Mouse (Mus musculus) fat pad, adult 2 months (tissue): ENCODE results near the gene Slc44a4.
"Not testable (repeated sequence)": the region's sequence is repeated elsewhere in the genome, so short reads cannot be mapped to it uniquely, and the experiment has no call there.

Source experiments
- DNase-seq: peaks from one replicate; pipeline ENCODE4 v3.0.0-alpha.2; 2011; ENCODE audit warnings: low read depth, low spot score; ENCODE audit errors: extremely low read depth

The Slc44a4 gene

DNA sequence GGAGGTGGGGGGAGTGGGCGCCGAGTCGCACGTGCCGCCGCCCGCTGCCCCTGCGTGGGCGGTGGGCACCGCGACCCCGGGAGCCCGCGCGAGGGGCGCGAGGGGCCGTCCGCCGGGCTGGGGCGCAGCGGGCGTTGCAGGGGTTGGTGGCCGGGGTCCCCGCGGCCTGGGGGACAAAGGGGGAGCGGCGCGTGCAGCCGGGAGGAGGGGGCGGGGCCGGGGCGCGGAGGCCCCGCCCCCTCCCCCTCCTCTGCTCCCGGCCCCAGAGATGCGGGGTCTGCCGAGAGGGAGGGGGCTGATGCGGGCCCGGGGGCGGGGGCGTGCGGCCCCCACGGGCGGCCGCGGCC lies 15.6 kb upstream of the Slc44a4 start:
- DNase-seq = no peak

DNA sequence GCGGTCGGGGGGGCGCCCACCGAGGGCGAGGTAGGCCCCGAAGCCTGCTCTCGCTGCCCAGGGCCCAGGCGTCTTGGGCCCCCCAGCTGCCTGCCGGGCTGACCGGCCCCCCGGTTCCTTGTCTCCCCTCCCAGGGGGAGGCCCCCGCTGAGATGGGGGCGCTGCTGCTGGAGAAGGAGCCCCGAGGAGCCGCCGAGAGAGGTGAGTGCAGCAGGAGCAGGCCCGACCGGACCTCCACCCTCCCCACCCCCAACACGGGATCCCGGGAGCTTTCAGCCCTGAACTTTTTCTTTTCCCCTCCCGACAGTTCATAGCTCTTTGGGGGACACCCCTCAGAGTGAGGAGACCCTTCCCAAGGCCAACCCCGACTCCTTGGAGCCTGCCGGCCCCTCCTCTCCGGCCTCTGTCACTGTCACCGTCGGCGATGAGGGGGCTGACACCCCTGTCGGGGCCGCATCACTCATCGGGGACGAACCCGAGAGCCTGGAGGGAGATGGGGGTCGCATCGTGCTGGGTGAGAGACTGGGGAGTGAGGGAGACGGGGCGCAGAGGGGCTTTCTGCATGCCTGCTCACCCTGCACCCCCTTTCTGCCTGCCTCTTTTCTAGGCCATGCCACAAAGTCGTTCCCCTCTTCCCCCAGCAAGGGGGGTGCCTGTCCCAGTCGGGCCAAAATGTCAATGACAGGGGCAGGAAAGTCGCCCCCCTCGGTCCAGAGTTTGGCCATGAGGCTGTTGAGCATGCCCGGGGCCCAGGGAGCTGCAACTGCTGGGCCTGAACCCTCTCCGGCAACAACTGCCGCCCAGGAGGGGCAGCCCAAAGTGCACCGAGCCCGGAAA lies 15.0 kb upstream of the Slc44a4 start:
- DNase-seq = no peak

DNA sequence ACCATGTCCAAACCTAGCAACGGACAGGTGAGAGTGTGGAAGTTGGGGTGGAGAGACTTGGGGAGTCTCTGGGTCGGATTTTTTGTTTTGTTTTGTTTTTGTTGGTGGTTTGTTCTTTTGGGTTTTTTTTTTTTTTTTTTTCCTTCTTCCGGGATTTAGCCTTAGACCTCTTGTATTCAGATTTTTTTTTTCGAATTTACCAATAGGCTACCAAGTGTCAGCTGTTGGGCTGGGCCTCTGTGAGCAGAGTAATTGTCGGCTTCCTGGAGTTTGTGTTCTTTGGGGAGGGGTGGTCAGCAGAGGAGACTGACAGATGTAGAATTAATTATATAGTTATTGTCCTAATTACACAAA lies 14.4 kb upstream of the Slc44a4 start:
- no peak for DNase-seq

DNA sequence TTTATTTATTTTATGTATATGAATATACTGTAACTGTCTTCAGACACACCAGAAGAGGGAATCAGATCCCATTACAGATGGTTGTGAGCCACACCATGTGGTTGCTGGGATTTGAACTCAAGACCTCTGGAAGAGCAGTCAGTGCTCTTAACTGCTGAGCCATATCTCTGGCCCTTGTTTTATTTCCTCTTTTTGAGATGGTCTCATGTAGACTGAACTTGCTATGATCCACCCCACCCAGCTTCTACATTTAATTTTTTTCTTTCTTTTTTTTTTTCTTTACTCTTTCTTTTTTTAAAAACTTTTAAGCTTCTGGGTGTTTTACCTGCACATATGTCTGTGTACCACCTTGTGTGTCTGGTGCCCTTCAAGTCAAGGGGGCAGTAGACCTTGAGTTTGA lies 13.4 kb upstream of the Slc44a4 start:
- not testable (repeated sequence) for DNase-seq

DNA sequence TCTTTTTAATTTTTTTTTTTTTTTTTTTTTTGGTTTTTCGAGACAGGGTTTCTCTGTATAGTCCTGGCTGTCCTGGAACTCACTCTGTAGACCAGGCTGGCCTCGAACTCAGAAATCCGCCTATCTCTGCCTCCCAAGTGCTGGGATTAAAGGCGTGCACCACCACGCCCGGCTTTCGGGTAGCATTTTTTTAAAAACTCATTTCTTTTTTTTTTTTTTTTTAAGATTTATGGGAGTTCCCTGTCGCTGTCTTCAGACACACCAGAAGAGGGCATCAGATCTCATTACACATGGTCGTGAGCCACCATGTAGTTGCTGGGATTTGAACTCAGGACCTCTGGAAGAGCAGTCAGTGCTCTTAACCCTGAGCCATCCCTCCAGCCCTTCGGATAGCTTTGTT lies 12.3 kb upstream of the Slc44a4 start:
- not testable (repeated sequence) for DNase-seq

DNA sequence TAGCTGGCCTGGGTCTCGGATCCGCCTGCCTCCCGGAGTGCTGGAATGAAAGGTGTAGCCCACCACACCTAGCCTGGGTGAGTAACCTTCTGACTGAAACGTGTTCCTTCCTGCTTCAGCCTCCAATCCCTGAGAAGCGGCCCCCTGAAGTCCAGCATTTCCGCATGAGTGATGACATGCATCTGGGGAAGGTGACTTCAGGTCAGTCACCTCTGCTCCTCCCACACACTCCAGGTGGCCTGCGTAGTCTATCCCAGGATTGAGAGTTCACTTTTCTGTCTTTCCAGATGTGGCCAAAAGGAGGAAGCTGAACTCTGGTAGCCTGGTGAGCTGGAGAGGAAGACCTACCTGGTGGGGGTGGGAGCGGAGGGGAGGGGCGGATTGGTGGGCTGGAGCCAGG lies 11.4 kb upstream of the Slc44a4 start:
- no peak for DNase-seq

DNA sequence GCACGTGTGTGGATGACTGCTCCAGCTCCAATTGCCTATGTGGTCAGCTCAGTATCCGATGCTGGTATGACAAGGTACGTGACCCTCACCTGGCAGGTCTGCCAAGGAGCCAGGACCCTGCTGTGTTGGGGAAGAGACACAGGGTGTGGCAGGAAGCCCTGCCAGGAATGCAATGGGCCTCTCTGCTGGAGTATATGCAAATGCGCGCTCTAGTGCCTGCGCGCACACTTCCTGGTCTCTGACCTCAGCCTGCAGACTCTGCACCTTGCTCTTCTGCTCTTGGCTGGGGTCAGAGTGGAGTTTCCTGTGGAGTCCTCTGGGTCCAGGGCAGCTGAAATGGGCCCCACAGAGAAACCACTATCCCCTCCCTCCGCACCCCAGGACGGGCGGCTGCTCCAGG lies 3.3 kb upstream of the Slc44a4 start:
- DNase-seq = no peak

DNA sequence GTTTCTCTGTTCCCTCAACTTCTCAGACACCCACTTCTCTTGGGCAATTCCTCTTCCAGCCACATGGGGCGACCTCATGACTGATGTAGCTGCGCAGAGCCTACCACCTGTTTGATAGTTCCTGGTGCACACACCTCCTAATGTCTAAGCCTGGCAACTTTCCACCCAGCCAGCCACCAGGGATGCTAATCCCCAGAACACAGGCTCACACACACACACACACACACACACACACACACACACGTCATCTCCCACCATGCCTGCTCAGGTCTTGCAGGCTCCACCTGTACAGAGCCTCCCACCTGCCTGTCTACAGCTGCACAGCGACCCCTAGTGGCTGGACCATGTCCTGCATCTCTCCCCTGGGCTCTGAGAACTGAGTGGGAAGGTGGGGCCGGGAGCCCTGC lies 2.3 kb upstream of the Slc44a4 start:
- no peak for DNase-seq

DNA sequence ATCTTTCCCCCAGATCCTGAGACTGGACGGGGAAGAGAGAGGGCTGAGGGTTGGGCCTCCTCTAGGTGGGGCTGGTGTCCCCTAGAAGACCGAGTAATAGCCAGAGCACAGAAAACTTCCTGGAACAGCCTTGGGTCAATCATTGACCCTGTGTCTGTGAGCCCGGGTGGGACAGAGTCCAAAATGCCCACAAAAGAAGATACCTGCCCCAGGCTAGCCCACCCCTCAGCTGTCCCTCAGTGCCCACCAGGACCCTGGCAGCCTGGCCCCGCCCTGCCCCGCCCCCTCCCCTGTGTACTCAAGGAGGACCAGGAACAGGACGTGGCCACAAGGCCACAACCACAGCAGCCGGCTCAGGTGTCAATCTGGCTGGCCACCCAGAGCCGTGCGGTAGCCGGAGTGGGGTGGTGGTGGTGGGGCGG lies 1.2 kb downstream of the Slc44a4 start:
- DNase-seq = no peak

DNA sequence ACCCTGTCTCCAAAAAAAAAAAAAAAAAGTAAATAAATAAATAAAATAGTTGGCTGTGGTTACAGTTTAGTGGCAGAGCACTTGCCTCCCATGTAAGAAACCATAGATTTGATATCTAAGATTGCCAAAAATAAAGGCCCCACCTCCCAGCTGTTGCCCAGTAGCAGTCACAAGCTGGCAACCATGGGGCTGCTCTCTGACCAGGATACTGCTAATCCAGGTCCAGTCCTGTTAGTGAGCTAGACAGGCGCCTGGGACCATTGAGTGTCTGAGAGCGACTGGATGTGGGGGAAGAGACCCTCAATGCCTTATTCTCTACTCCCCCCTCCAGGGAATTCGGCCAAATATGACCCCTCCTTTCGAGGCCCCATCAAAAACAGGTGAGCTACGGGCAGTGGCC lies 2.0 kb downstream of the Slc44a4 start:
- no peak for DNase-seq

DNA sequence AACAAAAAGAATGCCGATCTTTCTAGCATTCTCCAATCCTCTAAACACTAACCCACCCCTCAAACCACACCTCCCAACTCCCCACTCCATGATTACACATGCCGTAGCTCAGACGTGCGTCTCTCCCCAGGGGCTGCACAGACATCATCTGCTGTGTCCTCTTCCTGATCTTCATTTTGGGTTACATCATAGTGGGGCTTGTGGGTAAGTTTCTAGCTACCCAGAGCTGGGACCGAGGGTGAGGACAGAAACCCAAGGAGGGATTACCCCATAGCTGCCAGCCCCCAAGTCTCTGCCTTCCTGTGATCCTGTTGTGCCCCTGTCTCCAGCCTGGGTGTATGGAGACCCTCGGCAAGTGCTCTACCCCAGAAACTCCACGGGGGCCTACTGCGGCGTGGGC lies 2.9 kb downstream of the Slc44a4 start:
- no peak for DNase-seq

DNA sequence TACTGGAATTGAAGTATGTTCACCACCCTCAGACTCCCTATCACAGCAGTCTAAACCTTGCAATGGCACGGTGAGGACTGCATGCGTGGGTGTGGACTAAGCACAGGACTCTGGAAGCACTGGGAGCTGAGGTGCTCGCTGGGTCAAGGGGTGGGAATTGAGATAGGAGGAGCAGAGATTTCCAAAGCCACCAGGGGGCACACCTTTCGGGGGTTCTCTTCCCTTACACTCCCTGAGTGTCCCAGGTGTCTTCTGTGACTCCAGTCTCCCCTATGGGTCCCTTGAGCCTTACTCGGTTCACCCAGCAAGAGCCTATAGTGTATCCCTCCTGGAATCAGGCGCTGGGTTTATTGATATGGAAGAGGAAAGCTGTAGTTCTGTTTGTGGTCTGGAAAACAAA lies 8.7 kb downstream of the Slc44a4 start:
- no peak for DNase-seq

DNA sequence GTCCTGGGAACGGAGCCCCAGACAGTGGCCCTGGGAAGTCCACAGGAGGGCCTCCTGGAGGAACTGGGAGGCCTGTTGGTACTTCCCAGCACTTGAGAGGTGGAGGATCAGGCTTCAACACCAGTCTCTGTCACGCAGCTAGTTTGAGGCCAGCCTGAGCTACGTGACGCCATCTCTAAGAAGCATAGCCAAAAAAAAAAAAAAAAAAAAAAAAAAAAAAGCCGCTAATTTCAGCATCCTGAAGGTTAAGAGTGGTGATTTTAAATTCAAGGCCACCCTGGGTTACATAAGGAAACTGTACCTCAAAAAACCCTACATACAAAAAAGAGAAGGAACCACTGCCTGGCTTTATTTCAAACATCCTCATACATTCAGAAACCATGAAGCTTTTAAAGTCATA lies 10.0 kb downstream of the Slc44a4 start:
- DNase-seq = no peak

DNA sequence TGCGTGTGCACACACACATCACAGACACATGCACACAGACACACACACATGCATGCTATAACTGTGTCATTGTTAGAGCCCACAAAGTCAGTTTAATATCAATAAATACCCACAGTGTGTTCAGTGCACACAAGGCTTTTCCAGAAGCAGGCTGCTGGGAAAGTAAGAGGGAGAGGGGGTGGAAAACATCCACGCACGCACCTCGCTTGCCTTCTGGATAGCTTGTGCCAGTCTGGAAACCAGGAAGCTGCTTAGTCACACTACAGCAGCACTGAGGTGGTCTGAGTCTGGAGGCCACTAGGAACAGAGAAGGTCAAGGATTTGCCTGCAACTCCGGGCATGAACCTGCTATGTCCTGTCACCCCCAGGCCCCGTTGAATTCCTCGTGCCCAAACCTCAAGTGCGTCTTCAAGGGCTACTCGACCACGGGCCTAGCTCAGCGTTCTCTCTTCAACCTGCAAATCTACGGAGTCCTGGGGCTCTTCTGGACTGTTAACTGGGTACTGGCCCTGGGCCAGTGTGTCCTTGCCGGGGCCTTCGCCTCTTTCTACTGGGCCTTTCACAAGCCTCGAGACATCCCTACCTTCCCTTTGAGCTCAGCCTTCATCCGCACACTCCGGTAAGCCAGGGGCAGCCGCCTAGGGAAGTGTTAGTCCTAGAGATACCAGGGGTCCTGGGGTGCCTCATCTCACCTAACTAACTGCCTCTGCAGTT lies 13.2 kb downstream of the Slc44a4 start:
- DNase-seq = no peak

DNA sequence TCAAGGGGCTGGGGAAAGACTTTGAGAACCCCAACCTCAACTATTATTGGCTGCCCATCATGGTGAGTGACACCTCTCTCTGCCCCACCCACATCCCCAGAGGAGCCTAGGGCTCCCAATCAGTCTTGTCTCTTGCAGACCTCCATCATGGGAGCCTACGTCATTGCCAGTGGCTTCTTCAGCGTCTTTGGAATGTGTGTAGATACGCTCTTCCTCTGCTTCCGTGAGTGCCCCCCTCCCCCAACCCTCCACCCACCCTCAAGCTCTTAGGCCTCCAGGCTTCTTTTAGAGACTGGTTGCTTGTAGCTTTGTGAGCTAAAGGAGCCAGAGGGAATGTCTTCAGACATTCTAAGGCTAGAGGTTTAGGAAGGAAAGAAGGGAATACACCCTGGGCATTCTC lies 14.6 kb downstream of the Slc44a4 start:
- DNase-seq = no peak

DNA sequence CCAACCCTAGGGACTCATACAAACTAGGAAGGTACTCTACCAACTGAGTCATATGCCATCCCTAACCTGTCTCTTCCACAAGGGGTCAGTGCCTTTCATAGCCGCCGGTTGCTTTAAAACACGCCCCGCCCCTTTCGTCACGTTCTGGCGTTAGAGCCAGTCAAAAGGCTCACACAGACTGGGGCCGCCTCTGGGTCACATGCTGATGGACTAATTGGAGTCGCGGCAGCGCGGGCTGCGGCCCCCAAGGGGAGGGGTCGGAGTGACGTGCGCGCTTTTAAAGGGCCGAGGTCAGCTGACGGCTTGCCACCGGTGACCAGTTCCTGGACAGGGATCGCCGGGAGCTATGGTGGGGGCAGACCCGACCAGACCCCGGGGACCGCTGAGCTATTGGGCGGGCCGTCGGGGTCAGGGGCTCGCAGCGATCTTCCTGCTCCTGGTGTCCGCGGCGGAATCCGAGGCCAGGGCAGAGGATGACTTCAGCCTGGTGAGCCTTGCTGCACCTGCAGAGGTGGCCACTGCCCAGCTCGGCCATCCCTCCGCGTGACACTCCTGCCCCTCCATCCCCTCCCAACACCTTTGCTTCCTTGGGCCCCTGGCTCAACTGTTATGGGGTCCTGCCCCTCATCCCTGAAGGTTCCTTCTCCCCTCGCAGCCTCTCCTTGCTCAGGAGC lies 16.9 kb downstream of the Slc44a4 start, which contains the start of gene Neu1:
Gene Neu1, plus strand, starts transcription at position 193 of the 674 bp plus-strand sequence.
- peak; percentile 73 for DNase-seq

DNA sequence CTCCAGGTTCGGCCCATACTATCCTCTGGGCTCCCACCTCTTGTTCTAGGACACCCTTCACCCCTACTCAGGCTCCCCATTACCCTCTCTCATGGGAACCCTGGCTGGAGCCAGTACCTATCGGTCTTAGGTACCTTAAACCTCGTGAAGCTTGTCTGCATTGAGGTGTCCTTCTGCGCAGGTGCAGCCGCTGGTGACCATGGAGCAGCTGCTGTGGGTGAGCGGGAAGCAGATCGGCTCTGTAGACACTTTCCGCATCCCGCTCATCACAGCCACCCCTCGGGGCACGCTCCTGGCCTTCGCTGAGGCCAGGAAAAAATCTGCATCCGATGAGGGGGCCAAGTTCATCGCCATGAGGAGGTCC lies 17.5 kb downstream of the Slc44a4 start:
- no peak for DNase-seq

DNA sequence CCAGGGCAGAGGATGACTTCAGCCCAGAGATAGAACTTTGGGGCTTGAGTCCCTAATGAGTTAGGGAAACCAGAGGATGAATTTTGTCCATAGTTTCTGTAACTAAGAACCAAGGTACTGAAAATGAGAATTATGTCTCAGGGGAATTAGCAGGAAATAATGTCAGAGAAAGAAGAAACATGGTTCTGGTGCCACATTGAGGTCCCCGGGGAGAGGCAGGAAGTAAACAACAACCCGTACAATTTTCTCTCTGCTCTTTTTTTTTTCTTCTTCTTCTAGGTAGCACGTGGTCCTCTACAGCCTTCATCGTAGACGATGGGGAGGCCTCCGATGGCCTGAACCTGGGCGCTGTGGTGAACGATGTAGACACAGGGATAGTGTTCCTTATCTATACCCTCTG lies 18.0 kb downstream of the Slc44a4 start:
- no peak for DNase-seq

DNA sequence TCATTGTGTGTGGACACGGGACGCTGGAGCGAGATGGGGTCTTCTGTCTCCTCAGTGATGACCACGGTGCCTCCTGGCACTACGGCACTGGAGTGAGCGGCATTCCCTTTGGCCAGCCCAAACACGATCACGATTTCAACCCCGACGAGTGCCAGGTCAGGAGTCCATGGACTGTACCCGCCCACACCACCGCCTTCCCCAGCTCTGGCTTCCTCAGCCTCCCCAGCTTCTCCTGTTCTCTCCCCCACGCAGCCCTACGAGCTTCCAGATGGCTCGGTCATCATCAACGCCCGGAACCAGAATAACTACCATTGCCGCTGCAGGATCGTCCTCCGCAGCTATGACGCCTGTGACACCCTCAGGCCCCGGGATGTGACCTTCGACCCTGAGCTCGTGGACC lies 19.8 kb downstream of the Slc44a4 start:
- no peak for DNase-seq

DNA sequence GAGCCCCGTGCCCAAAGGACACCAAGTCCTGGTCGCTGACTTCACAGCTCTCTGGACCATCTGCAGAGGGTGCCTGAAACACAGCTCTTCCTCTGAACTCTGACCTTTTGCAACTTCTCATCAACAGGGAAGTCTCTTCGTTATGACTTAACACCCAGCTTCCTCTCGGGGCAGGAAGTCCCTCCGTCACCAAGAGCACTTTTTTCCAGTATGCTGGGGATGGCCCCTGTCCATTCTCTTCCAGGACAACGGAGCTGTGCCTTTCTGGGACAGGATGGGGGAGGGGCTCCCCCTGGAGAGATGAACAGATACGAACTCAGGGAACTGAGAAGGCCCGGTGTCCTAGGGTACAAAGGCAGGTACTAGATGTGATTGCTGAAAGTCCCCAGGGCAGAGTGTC lies 20.6 kb downstream of the Slc44a4 start:
- DNase-seq = no peak

DNA sequence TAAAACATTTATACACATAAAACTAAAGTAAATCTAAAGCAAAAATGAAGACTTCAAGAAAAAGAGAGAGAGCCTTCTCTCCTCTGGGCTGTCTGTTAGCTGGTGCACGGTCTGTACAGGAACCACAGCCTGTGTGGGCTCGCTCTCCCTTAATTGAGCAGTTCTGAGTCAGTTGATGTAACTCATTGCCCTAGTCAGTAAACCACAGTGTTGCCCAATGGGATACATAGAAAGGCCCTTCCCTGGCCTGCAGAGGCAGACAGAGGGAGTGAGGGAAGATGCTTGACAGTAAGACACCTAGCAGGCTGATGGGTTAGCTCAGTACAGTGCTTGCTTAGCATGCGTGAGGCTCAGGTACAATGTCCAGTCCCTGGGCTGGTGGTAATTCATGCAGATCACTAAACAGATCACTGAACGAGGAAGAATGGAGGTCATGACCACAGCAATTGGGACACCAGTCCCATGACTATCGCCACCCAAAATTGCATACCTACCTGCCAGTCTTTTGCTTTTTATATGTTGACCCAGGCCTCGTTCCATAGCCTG lies 23.8 kb downstream of the Slc44a4 start:
- no peak for DNase-seq
